Mouse (Mus musculus) Patski (cell line): ENCODE measurements at regions not wholly inside any gene's neighbourhood (a gene's known extent, or its start where the extent isn't known, plus 50 kb on each side); places are given as distances from the start of the nearest gene placed in this dataset.

Source experiments
- ATAC-seq: fragments of 100-300 bp; one replicate; pipeline ENCODE4 v1.8.0; 2021
- CTCF ChIA-PET: fragments of 350-600 bp; sonication (Branson Sonifier 250); formaldehyde crosslinking; loops from one replicate; lab custom pipeline; 2022; ENCODE audit warnings: inconsistent platforms; lab: Charles Lee
- POLR2A ChIA-PET: fragments of 350-600 bp; sonication (Branson Sonifier 250); formaldehyde crosslinking; loops from one replicate; lab custom pipeline; 2022; ENCODE audit warnings: antibody characterized with exemption, inconsistent platforms; lab: Charles Lee
- DNase-seq: peaks from one replicate; pipeline ENCODE4 v3.0.0-alpha.2; 2011; ENCODE audit warnings: low read depth, low spot score
- H3K27me3 ChIP-seq: fragments of 371-371 bp; one replicate; pipeline ENCODE4 v1.5.1; 2021
- CTCF ChIP-seq: fragments of 100-300 bp; IDR thresholded peaks from one replicate; pipeline ENCODE4 v1.5.1; 2021
- in situ Hi-C: fragments of 300-500 bp; cut with MboI; formaldehyde crosslinking; loops from 3 replicates; pipeline ENCODE4 v1.11.1; 2018; ENCODE audit warnings: low pct_unique_long_range_greater_than_20kb, mixed read lengths

- ChIA-PET POLR2A (no interaction called here), CTCF (no interaction called here)
- DNase-seq, result no peak
- no peak for TF ChIP-seq CTCF
- in situ Hi-C loops, result no loop called here
- H3K27me3 ChIP-seq, result no peaks in the 10 kb centered on the region
- ATAC-seq, result no peak
Observed at GRCm38 (mm10) chr4:93754497-93754896, 419.2 kb upstream of the Tusc1 start.

- in situ Hi-C loops, result no loop called here
- CTCF ChIA-PET, result no interaction called here
- ATAC-seq (no peak), DNase-seq (no peak)
- POLR2A ChIA-PET, result no interaction called here
- no peak for TF ChIP-seq CTCF
- H3K27me3 ChIP-seq, result no peaks in the 10 kb centered on the region
Observed at GRCm38 (mm10) chr4:93746326-93746725, 411.0 kb upstream of the Tusc1 start.

GRCm38 (mm10) chr4:93713711-93714110 lies 378.4 kb upstream of the Tusc1 start:
- CTCF ChIA-PET, result interaction anchor here (0.8 kb wide), 1 partner anchor 11 kb away, joined by 4 read pairs; no protein-coding TSS in a partner anchor
- in situ Hi-C loops, result no loop called here
- DNase-seq (no peak), ATAC-seq (no peak)
- POLR2A ChIA-PET, result no interaction called here
- no peak for TF ChIP-seq CTCF
- H3K27me3 ChIP-seq, result no peaks in the 10 kb centered on the region

- in situ Hi-C loops, result no loop called here
- CTCF ChIA-PET, result no interaction called here
- no peak for ATAC-seq
- TF ChIP-seq CTCF, result no peak
- POLR2A ChIA-PET, result no interaction called here
- no peaks in the 10 kb centered on the region for H3K27me3 ChIP-seq
- DNase-seq, result no peak
Observed at GRCm38 (mm10) chr4:93676403-93677039, 341.2 kb upstream of the Tusc1 start.

- POLR2A ChIA-PET, result no interaction called here
- ATAC-seq (no peak), DNase-seq (no peak)
- in situ Hi-C loops, result no loop called here
- no peak for TF ChIP-seq CTCF
- no peaks in the 10 kb centered on the region for H3K27me3 ChIP-seq
- CTCF ChIA-PET, result no interaction called here
Observed at GRCm38 (mm10) chr4:93675739-93676402, 340.6 kb upstream of the Tusc1 start.

GRCm38 (mm10) chr4:93669050-93669449 lies 333.7 kb upstream of the Tusc1 start:
- CTCF ChIA-PET, result no interaction called here
- H3K27me3 ChIP-seq, result no peaks in the 10 kb centered on the region
- in situ Hi-C loops, result no loop called here
- no peak for ATAC-seq
- POLR2A ChIA-PET, result no interaction called here
- DNase-seq, result no peak
- no peak for TF ChIP-seq CTCF

GRCm38 (mm10) chr4:93664293-93664692 lies 329.0 kb upstream of the Tusc1 start:
- H3K27me3 ChIP-seq, result no peaks in the 10 kb centered on the region
- TF ChIP-seq CTCF, result no peak
- ATAC-seq (no peak), DNase-seq (no peak)
- ChIA-PET CTCF (no interaction called here), POLR2A (no interaction called here)
- in situ Hi-C loops, result no loop called here

- DNase-seq, result no peak
- ChIA-PET POLR2A (no interaction called here), CTCF (no interaction called here)
- no peak for ATAC-seq
- no peaks in the 10 kb centered on the region for H3K27me3 ChIP-seq
- TF ChIP-seq CTCF, result no peak
- in situ Hi-C loops, result no loop called here
Observed at GRCm38 (mm10) chr4:93638207-93638606, 302.9 kb upstream of the Tusc1 start.

- in situ Hi-C loops, result no loop called here
- ChIA-PET CTCF (interaction anchor here (1.3 kb wide), 1 partner anchor 9 kb away, joined by 3 read pairs; no protein-coding TSS in a partner anchor), POLR2A (no interaction called here)
- ATAC-seq (no peak), DNase-seq (no peak)
- no peak for TF ChIP-seq CTCF
- H3K27me3 ChIP-seq, result no peaks in the 10 kb centered on the region
Observed at GRCm38 (mm10) chr4:93598474-93598873, 263.2 kb upstream of the Tusc1 start.

GRCm38 (mm10) chr4:93584328-93584727 lies 249.0 kb upstream of the Tusc1 start:
- DNase-seq (no peak), ATAC-seq (no peak)
- in situ Hi-C loops, result no loop called here
- TF ChIP-seq CTCF, result no peak
- CTCF ChIA-PET, result no interaction called here
- POLR2A ChIA-PET, result no interaction called here
- H3K27me3 ChIP-seq, result no peaks in the 10 kb centered on the region

- ChIA-PET CTCF (no interaction called here), POLR2A (interaction anchor here (1.0 kb wide), 1 partner anchor 23 kb away, joined by 3 read pairs; no protein-coding TSS in a partner anchor)
- TF ChIP-seq CTCF, result no peak
- in situ Hi-C loops, result no loop called here
- ATAC-seq (no peak), DNase-seq (no peak)
- H3K27me3 ChIP-seq, result no peaks in the 10 kb centered on the region
Observed at GRCm38 (mm10) chr4:93583670-93584303, 248.5 kb upstream of the Tusc1 start.
